Mouse (Mus musculus): ENCODE results near the gene Prss27.

- TF ChIP-seq POLR2A (IDR thresholded peaks at IDR 0.05; ENCODE audit: borderline replicate concordance, extremely low read depth, insufficient read depth, insufficient read length, poor library complexity, severe bottlenecking) (no peak), CTCF (IDR thresholded peaks at IDR 0.05; ENCODE audit: borderline replicate concordance, extremely low read depth, insufficient read depth, insufficient read length) (no peak)
Measured at GRCm38 (mm10) chr17:24035087-24035486, 2.9 kb upstream of the Prss27 start.
